Mouse (Mus musculus): Measurements from ENCODE around the gene Gm45808. TPM values are rescaled to one million over a fixed set of nuclear protein-coding genes. Genes with fewer than 3 reads are reported as not detected.
"Not testable (repeated sequence)": the region's sequence is repeated elsewhere in the genome, so short reads cannot be mapped to it uniquely, and the experiment has no call there.

Gm45808 gene
- polyA plus RNA-seq, 1 experiment = not detected

DNA sequence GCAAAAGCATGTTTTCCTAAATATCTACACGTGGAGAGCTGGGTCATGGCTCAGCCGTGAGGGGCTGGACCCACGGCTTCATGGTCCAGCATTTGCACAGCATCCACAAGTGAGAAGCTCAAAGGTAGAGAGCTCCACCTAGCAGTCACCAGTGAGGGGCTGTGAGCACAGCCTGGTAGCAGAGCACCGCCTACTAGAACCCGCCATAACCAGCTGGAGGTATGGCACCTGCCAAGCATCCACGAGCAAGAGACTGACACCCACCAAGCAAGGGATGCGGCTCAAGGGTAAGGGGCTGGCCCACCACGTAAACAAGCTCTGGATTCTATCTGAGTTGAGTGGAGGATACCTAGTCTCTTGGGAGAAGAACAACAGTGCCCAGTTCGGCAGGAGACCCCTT, 21.1 kb downstream of the Gm45808 start:
- H3K4me3 ChIP-seq (ENCODE audit: control insufficient read depth, insufficient read depth, low read length) = no peak overlapping the region
- peak; percentile 40 for DNase-seq
- WGBS = 79% methylated on average over 9 of the region's 9 CpGs
- TF ChIP-seq POLR2A (IDR thresholded peaks at IDR 0.05; ENCODE audit: control insufficient read depth, extremely low read depth, insufficient read depth, low read length, poor library complexity) = no peak
- no peak for TF ChIP-seq CTCF (IDR thresholded peaks at IDR 0.05; ENCODE audit: borderline replicate concordance, control insufficient read depth, extremely low read depth, insufficient read depth, low read length, poor library complexity)
- no peaks in the 10 kb centered on the region for H3K36me3 ChIP-seq (ENCODE audit: control insufficient read depth, insufficient read depth, low read length)
- H3K27me3 ChIP-seq (ENCODE audit: control insufficient read depth, insufficient read depth, low read length) = no peaks in the 10 kb centered on the region
- peaks cover 17% of the 10 kb centered on the region for H3K4me1 ChIP-seq (replicated peaks; ENCODE audit: control insufficient read depth, insufficient read depth, low read length)
- H3K27ac ChIP-seq (ENCODE audit: control insufficient read depth, insufficient read depth, low read length) = no peak overlapping the region

DNA sequence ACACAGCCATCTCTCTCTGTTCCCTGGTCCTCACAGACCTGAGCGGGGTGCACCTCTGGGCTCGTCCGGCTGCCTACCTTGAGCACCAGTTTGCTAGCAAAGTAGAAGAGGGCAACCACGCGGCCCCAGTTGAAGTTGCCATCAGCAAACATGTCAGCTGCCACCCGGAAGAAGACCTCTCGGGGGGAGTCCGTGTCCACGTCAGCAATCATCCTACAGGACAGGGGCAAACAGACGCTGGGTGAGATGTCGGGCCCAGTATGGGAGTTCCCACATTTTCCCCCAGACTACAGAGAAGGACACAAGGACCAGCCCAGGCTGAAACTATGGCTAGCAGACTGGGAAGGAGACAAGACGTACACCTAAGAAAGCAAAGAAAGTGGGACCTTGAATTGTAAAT, 21.5 kb downstream of the Gm45808 start:
- H3K27ac ChIP-seq (ENCODE audit: control insufficient read depth, insufficient read depth, low read length) = no peak overlapping the region
- H3K4me1 ChIP-seq (replicated peaks; ENCODE audit: control insufficient read depth, insufficient read depth, low read length) = peaks cover 21% of the 10 kb centered on the region
- 98% methylated on average over 12 of the region's 12 CpGs for WGBS
- no peaks in the 10 kb centered on the region for H3K36me3 ChIP-seq (ENCODE audit: control insufficient read depth, insufficient read depth, low read length)
- TF ChIP-seq CTCF (IDR thresholded peaks at IDR 0.05; ENCODE audit: borderline replicate concordance, control insufficient read depth, extremely low read depth, insufficient read depth, low read length, poor library complexity) = no peak
- DNase-seq = no peak
- H3K27me3 ChIP-seq (ENCODE audit: control insufficient read depth, insufficient read depth, low read length) = no peaks in the 10 kb centered on the region
- H3K4me3 ChIP-seq (ENCODE audit: control insufficient read depth, insufficient read depth, low read length) = no peak overlapping the region

DNA sequence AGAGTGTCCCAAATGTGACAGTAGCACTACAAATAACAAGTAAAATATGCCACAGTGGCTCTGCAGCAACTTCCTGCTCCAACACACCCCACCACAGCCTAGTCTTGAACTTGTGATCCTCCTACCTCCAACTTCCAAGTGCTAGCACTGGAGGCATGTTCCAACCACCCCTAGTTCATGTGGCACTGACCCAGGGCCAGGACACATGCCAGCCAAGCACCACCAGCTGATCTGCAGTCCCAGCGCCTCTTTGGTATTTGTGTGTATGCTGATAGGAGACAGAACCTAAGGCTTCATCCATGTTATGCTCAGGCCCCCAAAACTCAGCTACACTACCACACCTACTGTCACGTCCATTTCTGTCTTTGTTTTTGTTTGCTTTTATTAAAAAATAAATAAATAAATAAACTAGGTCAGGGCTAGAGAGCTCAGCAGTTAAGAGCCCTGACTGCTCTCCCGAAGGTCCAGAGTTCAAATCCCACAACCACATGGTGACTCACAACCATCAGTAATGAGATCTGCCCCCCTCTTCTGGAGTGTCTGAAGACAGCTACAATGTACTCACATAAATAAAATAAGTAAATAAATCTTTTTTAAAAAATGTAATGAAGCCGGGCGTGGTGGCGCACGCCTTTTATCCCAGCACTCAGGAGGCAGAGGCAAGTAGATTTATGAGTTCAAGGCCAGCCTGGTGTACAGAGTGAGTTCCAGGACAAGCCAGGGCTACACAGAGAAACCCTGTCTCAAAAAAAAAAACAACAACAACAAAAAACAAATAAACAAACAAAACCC, 22.4 kb downstream of the Gm45808 start:
- H3K27me3 ChIP-seq (ENCODE audit: control insufficient read depth, insufficient read depth, low read length) = no peaks in the 10 kb centered on the region
- 95% methylated on average over 7 of the region's 7 CpGs for WGBS
- no peak for DNase-seq
- H3K4me1 ChIP-seq (replicated peaks; ENCODE audit: control insufficient read depth, insufficient read depth, low read length) = peaks cover 21% of the 10 kb centered on the region
- no peak overlapping the region for H3K27ac ChIP-seq (ENCODE audit: control insufficient read depth, insufficient read depth, low read length)
- TF ChIP-seq CTCF (IDR thresholded peaks at IDR 0.05; ENCODE audit: borderline replicate concordance, control insufficient read depth, extremely low read depth, insufficient read depth, low read length, poor library complexity) (no peak), POLR2A (IDR thresholded peaks at IDR 0.05; ENCODE audit: control insufficient read depth, extremely low read depth, insufficient read depth, low read length, poor library complexity) (no peak)
- no peak overlapping the region for H3K4me3 ChIP-seq (ENCODE audit: control insufficient read depth, insufficient read depth, low read length)
- H3K36me3 ChIP-seq (ENCODE audit: control insufficient read depth, insufficient read depth, low read length) = no peaks in the 10 kb centered on the region

DNA sequence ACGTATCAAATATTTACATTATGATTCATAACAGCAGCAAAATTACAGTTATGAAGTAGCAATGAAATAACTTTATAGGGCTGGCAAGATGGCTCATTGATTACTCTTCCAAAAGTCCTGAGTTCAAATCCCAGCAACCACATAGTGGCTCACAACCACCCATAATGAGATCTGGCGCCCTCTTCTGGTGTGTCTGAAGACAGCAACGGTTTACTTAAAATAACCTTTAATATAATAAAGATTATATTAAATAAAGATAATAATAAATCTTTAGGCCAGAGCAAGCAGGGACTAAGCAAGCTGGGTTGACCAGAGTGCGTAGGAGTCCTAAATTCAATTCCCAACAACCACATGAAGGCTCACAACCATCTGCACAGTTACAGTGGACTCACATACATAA, 23.7 kb downstream of the Gm45808 start:
- 82% methylated on average over 4 of the region's 4 CpGs for WGBS
- H3K27ac ChIP-seq (ENCODE audit: control insufficient read depth, insufficient read depth, low read length); H3K27me3 ChIP-seq (ENCODE audit: control insufficient read depth, insufficient read depth, low read length); H3K36me3 ChIP-seq (ENCODE audit: control insufficient read depth, insufficient read depth, low read length); DNase-seq; H3K4me3 ChIP-seq (ENCODE audit: control insufficient read depth, insufficient read depth, low read length): not testable (repeated sequence)
- H3K4me1 ChIP-seq (replicated peaks; ENCODE audit: control insufficient read depth, insufficient read depth, low read length) = peaks cover 27% of the 10 kb centered on the region

- Histone ChIP-seq H3K4me3 (ENCODE audit: control insufficient read depth, insufficient read depth, low read length) (no peak overlapping the region), H3K36me3 (ENCODE audit: control insufficient read depth, insufficient read depth, low read length) (peaks cover 11% of the 10 kb centered on the region), H3K27ac (ENCODE audit: control insufficient read depth, insufficient read depth, low read length) (no peak overlapping the region), H3K4me1 (replicated peaks; ENCODE audit: control insufficient read depth, insufficient read depth, low read length) (peaks cover 30% of the 10 kb centered on the region), H3K27me3 (ENCODE audit: control insufficient read depth, insufficient read depth, low read length) (no peaks in the 10 kb centered on the region)
- no peak for DNase-seq
- TF ChIP-seq CTCF (IDR thresholded peaks at IDR 0.05; ENCODE audit: borderline replicate concordance, control insufficient read depth, extremely low read depth, insufficient read depth, low read length, poor library complexity) (no peak), POLR2A (IDR thresholded peaks at IDR 0.05; ENCODE audit: control insufficient read depth, extremely low read depth, insufficient read depth, low read length, poor library complexity) (no peak)
- WGBS = 97% methylated on average over 4 of the region's 4 CpGs
Observed at GRCm38 (mm10) chr7:45462325-45462724, 24.3 kb downstream of the Gm45808 start.

GRCm38 (mm10) chr7:45461781-45462180, 24.8 kb downstream of the Gm45808 start:
- H3K36me3 ChIP-seq (ENCODE audit: control insufficient read depth, insufficient read depth, low read length) = peaks cover 11% of the 10 kb centered on the region
- DNase-seq = no peak
- TF ChIP-seq CTCF (IDR thresholded peaks at IDR 0.05; ENCODE audit: borderline replicate concordance, control insufficient read depth, extremely low read depth, insufficient read depth, low read length, poor library complexity) (no peak), POLR2A (IDR thresholded peaks at IDR 0.05; ENCODE audit: control insufficient read depth, extremely low read depth, insufficient read depth, low read length, poor library complexity) (no peak)
- no peak overlapping the region for H3K27ac ChIP-seq (ENCODE audit: control insufficient read depth, insufficient read depth, low read length)
- 95% methylated on average over 4 of the region's 4 CpGs for WGBS
- peaks cover 30% of the 10 kb centered on the region for H3K4me1 ChIP-seq (replicated peaks; ENCODE audit: control insufficient read depth, insufficient read depth, low read length)
- H3K27me3 ChIP-seq (ENCODE audit: control insufficient read depth, insufficient read depth, low read length) = no peaks in the 10 kb centered on the region
- no peak overlapping the region for H3K4me3 ChIP-seq (ENCODE audit: control insufficient read depth, insufficient read depth, low read length)

GRCm38 (mm10) chr7:45461326-45461725, 25.3 kb downstream of the Gm45808 start:
- no peak overlapping the region for H3K27ac ChIP-seq (ENCODE audit: control insufficient read depth, insufficient read depth, low read length)
- peaks cover 11% of the 10 kb centered on the region for H3K36me3 ChIP-seq (ENCODE audit: control insufficient read depth, insufficient read depth, low read length)
- H3K4me3 ChIP-seq (ENCODE audit: control insufficient read depth, insufficient read depth, low read length) = no peak overlapping the region
- TF ChIP-seq POLR2A (IDR thresholded peaks at IDR 0.05; ENCODE audit: control insufficient read depth, extremely low read depth, insufficient read depth, low read length, poor library complexity) (no peak), CTCF (IDR thresholded peaks at IDR 0.05; ENCODE audit: borderline replicate concordance, control insufficient read depth, extremely low read depth, insufficient read depth, low read length, poor library complexity) (no peak)
- H3K4me1 ChIP-seq (replicated peaks; ENCODE audit: control insufficient read depth, insufficient read depth, low read length) = peaks cover 29% of the 10 kb centered on the region
- no peak for DNase-seq
- 96% methylated on average over 4 of the region's 5 CpGs for WGBS
- H3K27me3 ChIP-seq (ENCODE audit: control insufficient read depth, insufficient read depth, low read length) = no peaks in the 10 kb centered on the region
